Mouse (Mus musculus): ENCODE data around the gene Lep. TPM values are rescaled to one million over a fixed set of nuclear protein-coding genes. Genes with fewer than 3 reads are reported as not detected.

The Lep gene
- polyA plus RNA-seq, 1 experiment, result not detected

GRCm38 (mm10) chr6:29023206-29023967 lies 36.6 kb upstream of the Lep start:
- Histone ChIP-seq H3K4me1 (ENCODE audit: control insufficient read depth, insufficient read depth, low read length) (peaks cover 15% of the 10 kb centered on the region), H3K4me3 (ENCODE audit: insufficient read depth, low read depth, low read length) (no peak overlapping the region), H3K27ac (ENCODE audit: insufficient read depth, low read depth, low read length) (no peak overlapping the region)
- TF ChIP-seq CTCF (IDR thresholded peaks at IDR 0.05; ENCODE audit: insufficient read depth, low read depth, low read length) (peak; percentile 62), POLR2A (IDR thresholded peaks at IDR 0.05; ENCODE audit: insufficient read depth, low read depth, low read length) (no peak)
- 31% methylated on average over 18 of the region's 18 CpGs for WGBS

DNA sequence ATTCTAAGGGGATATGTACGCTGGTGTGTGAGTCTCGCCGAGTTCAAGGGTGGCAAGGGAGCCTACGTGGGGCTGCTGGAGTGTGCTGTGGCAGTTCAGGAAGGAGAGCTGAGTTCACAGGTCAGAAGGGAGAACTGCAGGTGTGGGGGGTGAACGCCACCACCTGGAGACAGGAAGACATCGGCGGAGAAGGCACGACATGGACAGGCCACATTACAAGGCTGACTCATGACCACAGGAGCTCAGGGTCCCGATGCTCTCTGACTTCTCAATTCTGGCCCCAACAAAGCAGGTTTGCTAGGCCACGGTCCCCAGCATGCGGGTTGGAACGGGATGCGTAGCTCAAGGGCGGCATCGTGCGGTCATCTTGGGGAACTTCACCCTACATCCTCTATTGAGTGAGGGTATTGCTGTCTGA lies 36.0 kb upstream of the Lep start:
- no peak for TF ChIP-seq POLR2A (IDR thresholded peaks at IDR 0.05; ENCODE audit: insufficient read depth, low read depth, low read length)
- peak; percentile 86 for TF ChIP-seq CTCF (IDR thresholded peaks at IDR 0.05; ENCODE audit: insufficient read depth, low read depth, low read length)
- no peak overlapping the region for H3K27ac ChIP-seq (ENCODE audit: insufficient read depth, low read depth, low read length)
- peaks cover 12% of the 10 kb centered on the region for H3K4me1 ChIP-seq (ENCODE audit: control insufficient read depth, insufficient read depth, low read length)
- H3K4me3 ChIP-seq (ENCODE audit: insufficient read depth, low read depth, low read length), result no peak overlapping the region
- WGBS, result 4% methylated on average over 16 of the region's 16 CpGs

DNA sequence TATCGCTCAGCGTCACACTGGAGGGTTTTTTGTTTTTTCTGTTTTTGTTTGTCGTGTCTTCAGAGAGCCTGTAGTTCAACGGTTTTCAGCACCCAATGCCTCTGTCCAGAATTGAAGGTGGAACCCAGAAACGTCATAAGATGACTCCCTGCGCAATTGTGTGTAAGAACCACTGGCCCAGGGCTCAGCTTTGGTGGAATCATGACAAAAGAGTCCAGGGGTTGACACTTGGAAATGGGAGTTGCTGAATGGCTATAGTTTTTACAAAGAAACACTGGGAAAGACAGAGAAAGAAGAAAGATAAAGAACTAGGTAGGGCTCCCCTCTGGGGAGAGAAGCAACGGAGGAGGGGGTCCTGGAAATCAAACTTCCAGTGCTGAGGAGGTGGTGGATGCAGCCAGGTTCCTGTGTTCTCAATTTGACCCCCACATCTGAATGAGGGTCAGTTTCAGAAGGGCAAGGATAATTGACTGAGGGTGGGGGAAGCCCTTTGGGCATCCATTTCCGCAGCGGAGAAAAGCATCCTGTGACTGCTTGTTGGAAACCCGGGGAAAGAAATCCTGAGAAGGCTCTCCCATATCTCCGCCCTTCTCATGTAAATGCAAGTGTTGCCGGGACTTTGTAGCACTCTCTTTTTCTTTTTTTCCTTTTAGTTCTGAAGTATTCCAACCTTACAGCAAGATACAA lies 34.1 kb upstream of the Lep start:
- 65% methylated on average over 12 of the region's 12 CpGs for WGBS
- TF ChIP-seq CTCF (IDR thresholded peaks at IDR 0.05; ENCODE audit: insufficient read depth, low read depth, low read length) (no peak), POLR2A (IDR thresholded peaks at IDR 0.05; ENCODE audit: insufficient read depth, low read depth, low read length) (no peak)
- peaks cover 11% of the 10 kb centered on the region for H3K4me1 ChIP-seq (ENCODE audit: control insufficient read depth, insufficient read depth, low read length)

DNA sequence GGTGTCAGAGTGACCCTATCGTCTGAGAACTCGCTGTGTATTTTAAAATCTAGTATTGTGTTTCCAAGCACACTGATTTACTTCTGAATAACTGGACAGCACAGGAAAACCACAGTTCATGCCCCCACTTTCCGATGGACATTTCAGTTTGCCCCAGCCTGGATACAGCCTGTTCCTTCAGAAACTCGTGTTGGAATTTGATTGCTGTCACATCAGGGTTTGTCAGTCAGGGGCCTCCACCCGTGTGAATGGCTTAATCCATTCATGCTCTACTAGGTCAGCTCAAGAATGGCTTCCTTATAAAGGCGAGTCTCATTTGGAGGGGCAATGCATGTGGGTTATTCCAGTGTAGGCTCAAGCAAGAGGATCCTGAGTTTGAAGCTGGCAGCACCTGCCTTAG lies 33.3 kb upstream of the Lep start:
- WGBS, result 48% methylated on average over 6 of the region's 6 CpGs
- TF ChIP-seq CTCF (IDR thresholded peaks at IDR 0.05; ENCODE audit: insufficient read depth, low read depth, low read length), result no peak
- Histone ChIP-seq H3K4me3 (ENCODE audit: insufficient read depth, low read depth, low read length) (no peak overlapping the region), H3K27ac (ENCODE audit: insufficient read depth, low read depth, low read length) (no peak overlapping the region), H3K4me1 (ENCODE audit: control insufficient read depth, insufficient read depth, low read length) (peaks cover 17% of the 10 kb centered on the region)

More for the DNA sequence above, 34.1 kb upstream of the Lep start:
- H3K4me3 ChIP-seq (ENCODE audit: insufficient read depth, low read depth, low read length), result no peak overlapping the region
- H3K27ac ChIP-seq (ENCODE audit: insufficient read depth, low read depth, low read length), result no peak overlapping the region

- no peak overlapping the region for H3K27ac ChIP-seq (ENCODE audit: insufficient read depth, low read depth, low read length)
- peaks cover 20% of the 10 kb centered on the region for H3K4me1 ChIP-seq (ENCODE audit: control insufficient read depth, insufficient read depth, low read length)
- WGBS, result 73% methylated on average over 5 of the region's 5 CpGs
- H3K4me3 ChIP-seq (ENCODE audit: insufficient read depth, low read depth, low read length), result no peak overlapping the region
- TF ChIP-seq POLR2A (IDR thresholded peaks at IDR 0.05; ENCODE audit: insufficient read depth, low read depth, low read length) (no peak), CTCF (IDR thresholded peaks at IDR 0.05; ENCODE audit: insufficient read depth, low read depth, low read length) (no peak)
Measured at GRCm38 (mm10) chr6:29028129-29028528, 31.9 kb upstream of the Lep start.

DNA sequence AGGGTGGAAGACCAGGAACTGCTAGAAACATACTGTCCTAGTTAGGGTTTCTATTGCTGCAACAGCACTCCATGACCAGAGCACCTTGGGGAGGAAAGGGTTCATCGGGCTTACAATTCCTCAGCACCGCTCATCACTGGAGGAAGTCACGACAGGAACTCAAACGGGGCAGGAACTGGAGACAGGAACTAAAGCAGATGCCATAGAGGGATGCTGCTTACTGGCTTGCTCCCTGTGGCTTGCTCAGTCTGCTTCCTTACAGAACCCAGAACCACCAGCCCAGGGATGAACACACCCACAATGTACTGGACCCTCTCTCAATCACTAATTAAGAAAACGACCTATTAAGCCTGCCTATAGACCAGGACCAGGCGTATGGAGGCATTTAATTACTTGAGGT lies 30.5 kb upstream of the Lep start:
- Histone ChIP-seq H3K4me1 (ENCODE audit: control insufficient read depth, insufficient read depth, low read length) (peaks cover 12% of the 10 kb centered on the region), H3K27ac (ENCODE audit: insufficient read depth, low read depth, low read length) (no peak overlapping the region), H3K4me3 (ENCODE audit: insufficient read depth, low read depth, low read length) (no peak overlapping the region)
- TF ChIP-seq CTCF (IDR thresholded peaks at IDR 0.05; ENCODE audit: insufficient read depth, low read depth, low read length) (no peak), POLR2A (IDR thresholded peaks at IDR 0.05; ENCODE audit: insufficient read depth, low read depth, low read length) (no peak)
- WGBS, result 85% methylated on average over 6 of the region's 6 CpGs

- WGBS, result 17% methylated on average over 6 of the region's 6 CpGs
- peaks cover 12% of the 10 kb centered on the region for H3K4me1 ChIP-seq (ENCODE audit: control insufficient read depth, insufficient read depth, low read length)
- H3K4me3 ChIP-seq (ENCODE audit: insufficient read depth, low read depth, low read length), result no peak overlapping the region
- TF ChIP-seq CTCF (IDR thresholded peaks at IDR 0.05; ENCODE audit: insufficient read depth, low read depth, low read length) (no peak), POLR2A (IDR thresholded peaks at IDR 0.05; ENCODE audit: insufficient read depth, low read depth, low read length) (no peak)
- H3K27ac ChIP-seq (ENCODE audit: insufficient read depth, low read depth, low read length), result no peak overlapping the region
Measured at GRCm38 (mm10) chr6:29031216-29031615, 28.8 kb upstream of the Lep start.

DNA sequence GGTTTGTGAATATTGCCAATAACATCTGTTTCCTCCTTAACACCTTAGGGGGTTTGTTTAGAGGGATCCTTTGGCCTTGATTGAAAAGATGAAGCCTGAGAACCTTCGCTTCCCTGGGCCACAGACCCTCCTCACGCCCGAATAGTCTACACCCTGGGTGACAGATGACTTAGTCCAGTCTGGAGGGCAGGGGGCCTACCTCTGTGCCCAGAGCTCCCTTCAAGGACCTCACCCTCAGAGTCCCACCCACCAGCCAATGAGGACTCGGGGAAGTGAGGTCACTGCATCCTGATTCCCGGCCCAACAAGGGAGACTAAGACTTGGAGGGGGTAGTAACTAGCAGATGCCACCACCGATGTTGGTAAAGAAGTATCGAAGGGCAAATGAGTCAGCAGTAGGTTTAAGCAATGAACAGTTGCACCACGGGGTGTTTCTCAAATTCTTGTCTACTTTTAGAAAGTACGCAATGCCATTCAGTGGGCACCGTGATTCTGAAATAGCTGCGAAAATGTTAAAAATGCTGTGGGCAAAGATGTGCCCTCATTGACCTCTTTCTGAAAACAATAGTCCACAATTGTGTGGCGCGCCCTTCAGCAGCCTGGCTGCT lies 28.2 kb upstream of the Lep start:
- no peak for TF ChIP-seq POLR2A (IDR thresholded peaks at IDR 0.05; ENCODE audit: insufficient read depth, low read depth, low read length)
- 67% methylated on average over 13 of the region's 13 CpGs for WGBS
- no peak overlapping the region for H3K27ac ChIP-seq (ENCODE audit: insufficient read depth, low read depth, low read length)
- H3K4me1 ChIP-seq (ENCODE audit: control insufficient read depth, insufficient read depth, low read length), result peaks cover 16% of the 10 kb centered on the region
- no peak overlapping the region for H3K4me3 ChIP-seq (ENCODE audit: insufficient read depth, low read depth, low read length)

DNA sequence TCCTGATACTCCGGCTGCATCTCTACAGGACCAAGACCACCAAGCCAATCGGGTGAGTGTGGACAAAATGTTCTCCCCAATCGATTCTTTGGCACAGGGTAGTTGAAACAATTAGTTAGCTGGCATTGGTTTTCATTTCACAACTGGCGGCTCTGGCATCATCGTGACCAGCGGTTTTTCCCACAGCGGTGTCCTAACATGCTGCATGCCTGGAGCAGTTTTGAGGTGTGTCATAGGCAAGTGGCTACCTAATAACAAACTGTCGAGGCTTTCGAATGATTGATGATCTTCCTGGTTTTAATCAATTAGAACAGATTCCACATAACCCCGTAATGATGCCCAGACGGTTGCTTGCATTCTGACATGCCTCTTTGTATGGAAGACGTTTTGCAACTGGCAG lies 27.6 kb upstream of the Lep start:
- 87% methylated on average over 12 of the region's 12 CpGs for WGBS
- no peak overlapping the region for H3K27ac ChIP-seq (ENCODE audit: insufficient read depth, low read depth, low read length)
- TF ChIP-seq POLR2A (IDR thresholded peaks at IDR 0.05; ENCODE audit: insufficient read depth, low read depth, low read length) (no peak), CTCF (IDR thresholded peaks at IDR 0.05; ENCODE audit: insufficient read depth, low read depth, low read length) (no peak)

More for the DNA sequence above, 27.6 kb upstream of the Lep start:
- Histone ChIP-seq H3K4me1 (ENCODE audit: control insufficient read depth, insufficient read depth, low read length) (peaks cover 17% of the 10 kb centered on the region), H3K4me3 (ENCODE audit: insufficient read depth, low read depth, low read length) (no peak overlapping the region)
